Mouse (Mus musculus) limb, embryonic 14.5 days (tissue): ENCODE measurements around the gene Cpeb4. TPM values are rescaled to one million over a fixed set of nuclear protein-coding genes. Genes with fewer than 3 reads are reported as not detected.
"Not testable (repeated sequence)": the region's sequence is repeated elsewhere in the genome, so short reads cannot be mapped to it uniquely, and the experiment has no call there.

Experiments
- ATAC-seq: fragments of 200-750 bp; cut with Nextera tagmentation; 2 replicates; pipeline ENCODE4 v1.8.0; 2017; ENCODE audit warnings: low read depth, moderate number of reproducible peaks, moderate TSS enrichment; ENCODE audit not compliant: low FRiP score
- DNase-seq: peaks from one replicate; pipeline ENCODE4 v3.0.0-alpha.2; 2015; ENCODE audit warnings: low spot score
- H3K27ac ChIP-seq: fragments of 300-500 bp; sonication (generic); replicated peaks from 2 replicates; pipeline ENCODE4 v1.5.1; 2014; ENCODE audit warnings: low read depth, mild to moderate bottlenecking, low read length, moderate library complexity, mixed read lengths
- H3K27me3 ChIP-seq: fragments of 300-500 bp; sonication (generic); 2 replicates; pipeline ENCODE4 v1.6.1; 2014; ENCODE audit warnings: low read length, mixed read lengths; ENCODE audit not compliant: control insufficient read depth, insufficient read depth
- H3K36me3 ChIP-seq: fragments of 300-500 bp; sonication (generic); 2 replicates; pipeline ENCODE4 v1.6.1; 2014; ENCODE audit warnings: mild to moderate bottlenecking, low read length, moderate library complexity, mixed read lengths; ENCODE audit not compliant: control insufficient read depth, insufficient read depth
- H3K4me1 ChIP-seq: fragments of 300-500 bp; sonication (generic); 2 replicates; pipeline ENCODE4 v1.6.1; 2014; ENCODE audit warnings: antibody characterized with exemption, low read length, mixed read lengths; ENCODE audit not compliant: control insufficient read depth, insufficient read depth
- H3K4me2 ChIP-seq: fragments of 300-500 bp; sonication (generic); replicated peaks from 2 replicates; pipeline ENCODE4 v1.6.1; 2014; ENCODE audit warnings: low read depth, mild to moderate bottlenecking, low read length, moderate library complexity; ENCODE audit not compliant: severe bottlenecking
- H3K4me3 ChIP-seq: fragments of 300-500 bp; sonication (generic); replicated peaks from 2 replicates; pipeline ENCODE4 v1.5.1; 2014; ENCODE audit warnings: low read length
- H3K9ac ChIP-seq: fragments of 300-500 bp; sonication (generic); 2 replicates; pipeline ENCODE4 v1.6.1; 2014; ENCODE audit warnings: mild to moderate bottlenecking, low read depth, low read length, moderate library complexity; ENCODE audit not compliant: severe bottlenecking
- H3K9me3 ChIP-seq: fragments of 300-500 bp; sonication (generic); 2 replicates; pipeline ENCODE4 v1.6.1; 2016; ENCODE audit warnings: low read length; ENCODE audit not compliant: control insufficient read depth
- POLR2A ChIP-seq: fragments of 200-500 bp; IDR thresholded peaks from 2 replicates; pipeline ENCODE4 v1.8.0; 2012; ENCODE audit warnings: inconsistent platforms, mild to moderate bottlenecking, moderate library complexity, borderline replicate concordance; ENCODE audit not compliant: insufficient read depth, insufficient read length; ENCODE audit errors: extremely low read depth
- WGBS: fragments of 180-500 bp; shearing (Covaris S2); extraction: QIAGEN DNeasy Blood & Tissue Kit; methylation state at CpG from one replicate; pipeline ENCODE4 v1.1.7; 2014; 5-methylcytosine and 5-hydroxymethylcytosine counted together
- polyA plus RNA-seq, 2 experiments: library from polyadenylated mRNA; depleted of rRNA in 1 of 2; stranded (reverse) in 1 of 2; unstranded in 1 of 2; fragments of >200 nt; fragmentation: Nextera tagmentation in 1 of 2; extraction: Ambion mirVana in 1 of 2; gene quantifications; 2 replicates each; pipeline versions ENCODE4 v1.2.1 to v1.2.3; 2012 to 2014

The Cpeb4 gene
- polyA plus RNA-seq, 2 experiments: 4.9 to 6.5 TPM

GRCm38 (mm10) chr11:31974132-31974531, 102.1 kb downstream of the Cpeb4 start:
- Histone ChIP-seq H3K4me2 (no peak overlapping the region), H3K4me3 (no peak overlapping the region), H3K36me3 (no peaks in the 10 kb centered on the region), H3K9me3 (no peaks in the 10 kb centered on the region), H3K9ac (no peak overlapping the region), H3K27me3 (no peaks in the 10 kb centered on the region), H3K27ac (no peak overlapping the region), H3K4me1 (no peaks in the 10 kb centered on the region)
- ATAC-seq (no peak), DNase-seq (no peak)
- no peak for TF ChIP-seq POLR2A
- 83% methylated on average over 4 of the region's 4 CpGs for WGBS

GRCm38 (mm10) chr11:31974826-31975225, 102.8 kb downstream of the Cpeb4 start:
- 53% methylated on average over 8 of the region's 8 CpGs for WGBS
- ATAC-seq: no peak
- H3K4me1 ChIP-seq: no peaks in the 10 kb centered on the region

GRCm38 (mm10) chr11:31975678-31976077, 103.7 kb downstream of the Cpeb4 start:
- no peaks in the 10 kb centered on the region for H3K4me1 ChIP-seq
- H3K9me3 ChIP-seq: no peaks in the 10 kb centered on the region
- ATAC-seq (no peak), DNase-seq (no peak)
- no peak overlapping the region for H3K9ac ChIP-seq
- no peak overlapping the region for H3K4me2 ChIP-seq
- H3K4me3 ChIP-seq: no peak overlapping the region
- WGBS: 78% methylated on average over 5 of the region's 5 CpGs
- TF ChIP-seq POLR2A: no peak
- no peaks in the 10 kb centered on the region for H3K36me3 ChIP-seq
- no peaks in the 10 kb centered on the region for H3K27me3 ChIP-seq
- no peak overlapping the region for H3K27ac ChIP-seq

More at GRCm38 (mm10) chr11:31974826-31975225, 102.8 kb downstream of the Cpeb4 start:
- no peak overlapping the region for H3K4me3 ChIP-seq
- H3K27me3 ChIP-seq: no peaks in the 10 kb centered on the region
- no peak overlapping the region for H3K4me2 ChIP-seq
- no peak for TF ChIP-seq POLR2A
- DNase-seq: no peak
- H3K27ac ChIP-seq: no peak overlapping the region
- H3K9ac ChIP-seq: no peak overlapping the region
- no peaks in the 10 kb centered on the region for H3K9me3 ChIP-seq
- H3K36me3 ChIP-seq: no peaks in the 10 kb centered on the region

- no peak overlapping the region for H3K4me2 ChIP-seq
- H3K4me1 ChIP-seq: no peaks in the 10 kb centered on the region
- H3K4me3 ChIP-seq: no peak overlapping the region
- ATAC-seq (no peak), DNase-seq (no peak)
- no peak overlapping the region for H3K9ac ChIP-seq
- H3K27me3 ChIP-seq: no peaks in the 10 kb centered on the region
- TF ChIP-seq POLR2A: no peak
- H3K9me3 ChIP-seq: no peaks in the 10 kb centered on the region
- WGBS: 71% methylated on average over 5 of the region's 5 CpGs
- no peaks in the 10 kb centered on the region for H3K36me3 ChIP-seq
- no peak overlapping the region for H3K27ac ChIP-seq
Observed at GRCm38 (mm10) chr11:31976137-31976536, 104.1 kb downstream of the Cpeb4 start.

GRCm38 (mm10) chr11:31980089-31980488, 108.1 kb downstream of the Cpeb4 start:
- H3K27ac ChIP-seq, H3K4me2 ChIP-seq, DNase-seq, H3K36me3 ChIP-seq, H3K9me3 ChIP-seq, H3K4me3 ChIP-seq, ATAC-seq, H3K27me3 ChIP-seq, H3K9ac ChIP-seq, H3K4me1 ChIP-seq: not testable (repeated sequence)
- WGBS: 94% methylated on average over 5 of the region's 5 CpGs

GRCm38 (mm10) chr11:31981830-31982229, 109.8 kb downstream of the Cpeb4 start:
- no peak overlapping the region for H3K9ac ChIP-seq
- 88% methylated on average over 7 of the region's 7 CpGs for WGBS
- no peak for ATAC-seq
- H3K27ac ChIP-seq: no peak overlapping the region
- H3K4me2 ChIP-seq: no peak overlapping the region
- H3K4me3 ChIP-seq: no peak overlapping the region
- H3K36me3 ChIP-seq: no peaks in the 10 kb centered on the region
- no peaks in the 10 kb centered on the region for H3K27me3 ChIP-seq
- no peak for TF ChIP-seq POLR2A
- no peaks in the 10 kb centered on the region for H3K9me3 ChIP-seq
- H3K4me1 ChIP-seq: no peaks in the 10 kb centered on the region
- DNase-seq: no peak

GRCm38 (mm10) chr11:31982247-31982943, 110.4 kb downstream of the Cpeb4 start:
- 88% methylated on average over 13 of the region's 13 CpGs for WGBS
- DNase-seq, H3K9me3 ChIP-seq, H3K4me1 ChIP-seq, ATAC-seq, H3K4me3 ChIP-seq, H3K4me2 ChIP-seq, H3K9ac ChIP-seq, H3K27me3 ChIP-seq, H3K27ac ChIP-seq, H3K36me3 ChIP-seq: not testable (repeated sequence)
